In the genomic region with DNA sequence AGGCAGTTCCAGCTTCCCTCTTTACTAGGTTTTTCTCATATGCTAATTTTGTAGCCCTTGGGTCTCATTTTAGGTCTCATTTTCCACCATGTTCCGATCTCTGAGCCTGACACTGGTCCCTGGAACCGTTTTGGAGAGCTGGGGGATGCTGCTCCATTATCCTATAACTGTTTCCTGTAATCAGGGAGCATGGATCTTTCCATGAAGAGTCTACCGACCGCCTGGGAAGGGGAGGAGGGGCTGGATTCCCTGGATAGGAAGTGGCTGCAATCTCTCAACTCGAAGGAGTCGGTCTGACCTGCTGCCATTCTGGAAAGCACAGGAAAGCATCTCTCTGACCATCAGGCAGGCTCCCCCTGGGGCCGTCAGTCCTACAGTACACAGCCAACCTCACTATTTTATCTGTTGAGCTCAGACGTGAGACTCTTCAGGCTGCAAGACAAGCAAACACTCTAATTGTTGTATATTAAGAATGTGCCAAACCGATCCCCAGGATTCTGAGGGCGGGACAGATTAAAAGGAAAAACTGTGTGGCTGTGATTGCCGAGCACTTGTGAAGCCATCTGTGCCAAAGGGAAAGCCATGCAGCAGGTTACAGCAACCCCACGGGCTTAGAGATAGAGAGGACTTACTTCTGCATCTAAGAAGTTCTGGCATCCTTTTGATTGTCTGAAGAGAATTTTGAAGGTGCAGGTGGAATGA, we compare ENCODE assay signal across 8 mouse cellular contexts. TPM values are rescaled to one million over a fixed set of nuclear protein-coding genes. Genes with fewer than 3 reads are reported as not detected.
DNase-seq lines count a peak whose midpoint lies in the region; ATAC-seq and TF ChIP-seq lines count a peak whose summit lies in the region.

No protein-coding gene starts in this region.

- no peaks in the 10 kb centered on the region for H3K9me3 ChIP-seq in forebrain, embryonic 10.5 days
- no peaks in the 10 kb centered on the region for H3K9me3 ChIP-seq in forebrain, embryonic 16.5 days (ENCODE audit: control insufficient read depth, low read length)
- no peaks in the 10 kb centered on the region for H3K9me3 ChIP-seq in lung, embryonic 15.5 days
- no peaks in the 10 kb centered on the region for H3K9me3 ChIP-seq in limb, embryonic 10.5 days (replicated peaks)

- no peak for TF ChIP-seq POLR2A in lung, adult 2 months (IDR thresholded peaks at IDR 0.05; ENCODE audit: borderline replicate concordance, extremely low read depth, low read depth, low read length)

- peak overlapping the region; percentile 58; the same call in 1 of the 2 replicates for H3K27ac ChIP-seq in forebrain, embryonic 10.5 days
- H3K27ac ChIP-seq in forebrain, embryonic 16.5 days (ENCODE audit: low read length), result no peak overlapping the region
- no peak overlapping the region for H3K27ac ChIP-seq in lung, embryonic 15.5 days
- peak overlapping the region; percentile 44 for H3K27ac ChIP-seq in limb, embryonic 10.5 days

- H3K4me3 ChIP-seq in forebrain, embryonic 10.5 days, result no peak overlapping the region
- no peak overlapping the region for H3K4me3 ChIP-seq in forebrain, embryonic 16.5 days (replicated peaks; ENCODE audit: low read length)
- H3K4me3 ChIP-seq in lung, embryonic 15.5 days, result no peak overlapping the region
- no peak overlapping the region for H3K4me3 ChIP-seq in lung, adult 2 months (replicated peaks; ENCODE audit: extremely low read depth, low read depth, low read length)
- H3K4me3 ChIP-seq in limb, embryonic 10.5 days, result 0 out of 2 replicates have a peak overlapping the region, but pooled peaks have one; percentile 23

- H3K36me3 ChIP-seq in forebrain, embryonic 10.5 days (replicated peaks), result no peaks in the 10 kb centered on the region
- H3K36me3 ChIP-seq in forebrain, embryonic 16.5 days (ENCODE audit: control insufficient read depth, insufficient read depth), result no peaks in the 10 kb centered on the region
- H3K36me3 ChIP-seq in lung, embryonic 15.5 days, result no peaks in the 10 kb centered on the region
- no peaks in the 10 kb centered on the region for H3K36me3 ChIP-seq in limb, embryonic 10.5 days

- 68% methylated on average over 12 of the region's 12 CpGs for WGBS in forebrain, embryonic 10.5 days
- WGBS in forebrain, embryonic 16.5 days, result 53% methylated on average over 12 of the region's 12 CpGs
- 35% methylated on average over 12 of the region's 12 CpGs for WGBS in lung, embryonic 15.5 days
- 40% methylated on average over 12 of the region's 12 CpGs for WGBS in lung, adult 2 months
- WGBS in limb, embryonic 10.5 days, result 60% methylated on average over 12 of the region's 12 CpGs

- H3K4me2 ChIP-seq in forebrain, embryonic 16.5 days (ENCODE audit: low read length), result no peak overlapping the region
- peak overlapping the region; percentile 41 for H3K4me2 ChIP-seq in lung, embryonic 15.5 days

- TF ChIP-seq CTCF in lung, adult 2 months (IDR thresholded peaks at IDR 0.05; ENCODE audit: insufficient read depth, low read length), result no peak

- intact Hi-C loops in left cerebral cortex, postnatal 14 days (cut with DNase I), result no loop called here
- intact Hi-C loops in gastrocnemius, postnatal 14 days (cut with DNase I; ENCODE audit: low total_unique reads), result no loop called here

- no peak overlapping the region for H3K9ac ChIP-seq in forebrain, embryonic 16.5 days (replicated peaks; ENCODE audit: low read depth, low read length)
- H3K9ac ChIP-seq in lung, embryonic 15.5 days, result no peak overlapping the region

- no peak for ATAC-seq in forebrain, embryonic 16.5 days
- no peak for ATAC-seq in lung, embryonic 15.5 days (ENCODE audit: borderline replicate concordance, extremely low read depth, low FRiP score, low TSS enrichment)

- H3K4me1 ChIP-seq in forebrain, embryonic 10.5 days, result peaks cover 30% of the 10 kb centered on the region
- peaks cover 13% of the 10 kb centered on the region for H3K4me1 ChIP-seq in forebrain, embryonic 16.5 days (replicated peaks; ENCODE audit: control insufficient read depth, insufficient read depth, low read length)
- H3K4me1 ChIP-seq in lung, embryonic 15.5 days, result peaks cover 11% of the 10 kb centered on the region
- no peaks in the 10 kb centered on the region for H3K4me1 ChIP-seq in lung, adult 2 months (ENCODE audit: control insufficient read depth, insufficient read depth, low read length)
- peaks cover 8% of the 10 kb centered on the region for H3K4me1 ChIP-seq in limb, embryonic 10.5 days

- H3K27me3 ChIP-seq in forebrain, embryonic 10.5 days (ENCODE audit: poor library complexity, severe bottlenecking), result no peaks in the 10 kb centered on the region
- H3K27me3 ChIP-seq in forebrain, embryonic 16.5 days (replicated peaks; ENCODE audit: control insufficient read depth, insufficient read depth, low read length), result no peaks in the 10 kb centered on the region
- no peaks in the 10 kb centered on the region for H3K27me3 ChIP-seq in lung, embryonic 15.5 days
- no peaks in the 10 kb centered on the region for H3K27me3 ChIP-seq in limb, embryonic 10.5 days (ENCODE audit: low read depth, poor library complexity, severe bottlenecking)

- DNase-seq in forebrain, embryonic 10.5 days (ENCODE audit: extremely low spot score, low spot score), result no peak
- no peak for DNase-seq in lung, adult 2 months
- peak; percentile 30 for DNase-seq in cerebellum, adult 9-11 months
- DNase-seq in limb, embryonic 10.5 days (ENCODE audit: low spot score), result no peak
- no peak for DNase-seq in left cerebral cortex, postnatal 14 days (ENCODE audit: low spot score in 2 of 2)
- DNase-seq in gastrocnemius, postnatal 14 days, result no peak

RNA-seq across cellular contexts. Expression of a gene that starts 47.1 kb away (rescaled TPM):
- 131 and 132 TPM in 2 replicates for polyA plus RNA-seq in forebrain, embryonic 10.5 days (2016; fragmentation: Nextera tagmentation; extraction: Ambion mirVana)
- 179 and 181 TPM in 2 replicates for polyA plus RNA-seq in forebrain, embryonic 16.5 days (2015; fragmentation: Nextera tagmentation; extraction: Ambion mirVana)
- polyA plus RNA-seq in lung, embryonic 15.5 days (2015; fragmentation: Nextera tagmentation; extraction: Ambion mirVana), result 165 and 172 TPM in 2 replicates
- polyA plus RNA-seq in lung, adult 2 months (2012; rRNA removed), result 78.2 and 96.7 TPM in 2 replicates
- polyA plus RNA-seq in limb, embryonic 10.5 days (2016; fragmentation: Nextera tagmentation; extraction: Ambion mirVana), result 113 and 121 TPM in 2 replicates
- total RNA-seq in left cerebral cortex, postnatal 14 days (2021), result 100 to 1,000 TPM; 172 to 178 TPM
- 100 to 1,000 TPM; 129 to 148 TPM for total RNA-seq in gastrocnemius, postnatal 14 days (2021)

Comparison
In these comparisons a context has a peak if more than half of its experiments do, and no peak if none do; other contexts are left out.
1. H3K27ac ChIP-seq: peak in forebrain, embryonic 10.5 days (single experiment) and limb, embryonic 10.5 days (single experiment); none in forebrain, embryonic 16.5 days (single experiment) and lung, embryonic 15.5 days (single experiment).